Comparison of ENCODE assay signal across 16 mouse cellular contexts in the genomic region with DNA sequence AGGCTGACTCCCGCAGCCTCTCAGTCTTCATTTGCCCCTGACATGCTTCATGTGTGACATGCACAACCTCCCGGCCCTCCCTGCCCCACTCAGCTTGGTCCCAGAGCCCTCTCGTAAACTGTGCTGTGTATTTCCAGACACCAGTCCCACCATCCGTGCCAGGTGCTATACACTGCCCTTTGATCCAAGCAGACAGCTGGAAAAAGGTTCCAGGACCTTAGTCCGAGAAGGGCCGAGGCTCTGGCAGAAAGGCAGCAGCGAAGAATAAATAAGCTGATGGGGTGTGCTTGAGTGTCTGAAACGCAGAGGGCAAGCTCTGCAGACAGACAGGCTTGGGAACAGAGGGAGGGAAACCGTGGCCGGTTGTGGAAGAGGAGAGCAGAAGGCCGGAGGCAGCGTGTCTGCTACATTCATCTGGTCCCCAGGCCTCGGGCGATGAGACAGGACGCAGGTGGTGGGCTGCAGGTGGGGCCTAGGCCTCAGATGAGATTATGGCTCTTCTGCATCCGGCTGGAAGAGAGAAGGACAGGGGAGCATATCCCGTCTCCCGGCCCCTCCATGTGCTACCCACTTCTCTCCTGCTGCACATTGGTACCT. TPM values are rescaled to one million over a fixed set of nuclear protein-coding genes. Genes with fewer than 3 reads are reported as not detected.
DNase-seq lines count a peak whose midpoint lies in the region; ATAC-seq and TF ChIP-seq lines count a peak whose summit lies in the region.
"Had no signal": no experiment of that assay in that cellular context is flagged by ENCODE, and none has a peak within 500 bp of the region (broad histone marks: within the 10 kb centered on the region; RNA-seq: fewer than 3 reads in every experiment).

No protein-coding gene starts in this region.

- no peak for ATAC-seq in hindbrain, embryonic 15.5 days (ENCODE audit: low FRiP score, low read depth)
- no peak for ATAC-seq in midbrain, postnatal 0 days (ENCODE audit: low FRiP score)
- no peak for ATAC-seq in CD4-positive, CD25-positive, alpha-beta regulatory T cell, adult 4 months
- ATAC-seq: intestine, embryonic 15.5 days had no signal

- no peak for TF ChIP-seq CTCF in midbrain, postnatal 0 days (IDR thresholded peaks at IDR 0.05)

- H3K4me2 ChIP-seq in hindbrain, embryonic 15.5 days: peak overlapping the region; percentile 3; the same call in 1 of the 2 replicates
- H3K4me2 ChIP-seq in midbrain, postnatal 0 days (ENCODE audit: low read depth, low read length, poor library complexity, severe bottlenecking): no peak overlapping the region
- H3K4me2 ChIP-seq: intestine, embryonic 15.5 days had no signal

- peaks cover 47% of the 10 kb centered on the region for H3K4me1 ChIP-seq in hindbrain, embryonic 15.5 days (replicated peaks)
- H3K4me1 ChIP-seq in midbrain, postnatal 0 days (ENCODE audit: insufficient read depth, low read length): peaks cover 19% of the 10 kb centered on the region

- no peak overlapping the region for H3K4me3 ChIP-seq in hindbrain, embryonic 15.5 days
- H3K4me3 ChIP-seq in midbrain, postnatal 0 days (ENCODE audit: low read depth, low read length): no peak overlapping the region
- H3K4me3 ChIP-seq: erythroblast, embryonic 14.5 days; intestine, embryonic 15.5 days had no signal

- H3K36me3 ChIP-seq in hindbrain, embryonic 15.5 days: no peaks in the 10 kb centered on the region
- H3K36me3 ChIP-seq in midbrain, postnatal 0 days (ENCODE audit: insufficient read depth, low read length): peaks cover 5% of the 10 kb centered on the region; the same call in 1 of the 2 replicates
- H3K36me3 ChIP-seq: intestine, embryonic 15.5 days had no signal

- H3K9ac ChIP-seq in hindbrain, embryonic 15.5 days: peak overlapping the region; percentile 32
- H3K9ac ChIP-seq in midbrain, postnatal 0 days (replicated peaks; ENCODE audit: low read length, poor library complexity, severe bottlenecking): peak overlapping the region; percentile 19; the same call in 1 of the 2 replicates
- H3K9ac ChIP-seq: intestine, embryonic 15.5 days had no signal

- no peaks in the 10 kb centered on the region for H3K27me3 ChIP-seq in hindbrain, embryonic 15.5 days
- H3K27me3 ChIP-seq in midbrain, postnatal 0 days (ENCODE audit: insufficient read depth, low read length): no peaks in the 10 kb centered on the region

- DNase-seq in cerebellum, adult 9-11 months: peak; percentile 42
- no peak for DNase-seq in cerebellum, adult 11 months
- DNase-seq in kidney, postnatal 25 days: peak; percentile 25 to 64
- DNase-seq in kidney, adult 9 months: no peak
- DNase-seq in midbrain, postnatal 0 days (ENCODE audit: low spot score): peak; percentile 46
- no peak for DNase-seq in lung, adult 18-20 months
- DNase-seq: cerebellum, adult 9-10 months; gastrocnemius, postnatal 10 days; layer of hippocampus, adult 9-11 months; lung, postnatal 14 days had no signal

- WGBS in hindbrain, embryonic 15.5 days: 47% methylated on average over 18 of the region's 18 CpGs
- WGBS in midbrain, postnatal 0 days: 60% methylated on average over 15 of the region's 18 CpGs

- H3K9me3 ChIP-seq in hindbrain, embryonic 15.5 days: no peaks in the 10 kb centered on the region
- no peaks in the 10 kb centered on the region for H3K9me3 ChIP-seq in midbrain, postnatal 0 days (ENCODE audit: low read length)
- H3K9me3 ChIP-seq: intestine, embryonic 15.5 days had no signal

- H3K27ac ChIP-seq in hindbrain, embryonic 15.5 days (replicated peaks): peak overlapping the region; percentile 98
- peak overlapping the region; percentile 97 for H3K27ac ChIP-seq in midbrain, postnatal 0 days (ENCODE audit: low read depth, low read length)
- H3K27ac ChIP-seq: intestine, embryonic 15.5 days had no signal

RNA-seq across cellular contexts. Expression of a gene that starts 2.1 kb away (rescaled TPM):
- 33.9 and 37.5 TPM in 2 replicates for polyA plus RNA-seq in hindbrain, embryonic 15.5 days (2015; fragmentation: Nextera tagmentation; extraction: Ambion mirVana)
- 198 and 225 TPM in 2 replicates for total RNA-seq in midbrain, postnatal 0 days (2014; rRNA removed)
- polyA plus RNA-seq in midbrain, postnatal 0 days (2015; fragmentation: Nextera tagmentation; extraction: Ambion mirVana): 38.3 and 39.3 TPM in 2 replicates
- polyA plus RNA-seq in CD4-positive, CD25-positive, alpha-beta regulatory T cell, adult 4 months (2017; shearing (Covaris generic)): not detected

RNA-seq across cellular contexts. Expression of a gene that starts 8.3 kb away (rescaled TPM):
- 17.1 and 18.7 TPM in 2 replicates for polyA plus RNA-seq in hindbrain, embryonic 15.5 days (2015; fragmentation: Nextera tagmentation; extraction: Ambion mirVana)
- total RNA-seq in midbrain, postnatal 0 days (2014; rRNA removed): 67.4 and 74.4 TPM in 2 replicates
- 9.8 and 11.2 TPM in 2 replicates for polyA plus RNA-seq in midbrain, postnatal 0 days (2015; fragmentation: Nextera tagmentation; extraction: Ambion mirVana)
- polyA plus RNA-seq in CD4-positive, CD25-positive, alpha-beta regulatory T cell, adult 4 months (2017; shearing (Covaris generic)): under 1 TPM in 1 of 2 experiments, not detected in 1; 0.11 TPM
- total RNA-seq: monocyte, adult 5-6 weeks had no signal
- polyA plus RNA-seq: erythroblast, embryonic 14.5 days had no signal

RNA-seq across cellular contexts. Expression of a gene that starts 22.2 kb away (rescaled TPM):
- 0.14 and 0.32 TPM in 2 replicates for polyA plus RNA-seq in hindbrain, embryonic 15.5 days (2015; fragmentation: Nextera tagmentation; extraction: Ambion mirVana)
- 0.19 and 2.8 TPM in 2 replicates for total RNA-seq in midbrain, postnatal 0 days (2014; rRNA removed)
- polyA plus RNA-seq in midbrain, postnatal 0 days (2015; fragmentation: Nextera tagmentation; extraction: Ambion mirVana): 0.25 and 0.58 TPM in 2 replicates
- polyA plus RNA-seq in CD4-positive, CD25-positive, alpha-beta regulatory T cell, adult 4 months (2017; shearing (Covaris generic)): 100 to 1,000 TPM; 268 to 648 TPM
- polyA plus RNA-seq: erythroblast, embryonic 14.5 days had no signal

RNA-seq across cellular contexts. Expression of a gene that starts 25.8 kb away (rescaled TPM):
- 0.83 and 3.3 TPM in 2 replicates for polyA plus RNA-seq in hindbrain, embryonic 15.5 days (2015; fragmentation: Nextera tagmentation; extraction: Ambion mirVana)
- 0.52 and 0.66 TPM in 2 replicates for total RNA-seq in midbrain, postnatal 0 days (2014; rRNA removed)
- polyA plus RNA-seq in midbrain, postnatal 0 days (2015; fragmentation: Nextera tagmentation; extraction: Ambion mirVana): 0.23 and 1.1 TPM in 2 replicates
- polyA plus RNA-seq in CD4-positive, CD25-positive, alpha-beta regulatory T cell, adult 4 months (2017; shearing (Covaris generic)): not detected
- total RNA-seq: liver, adult 2 months; monocyte, adult 5-6 weeks had no signal
- polyA plus RNA-seq: erythroblast, embryonic 14.5 days; liver, adult 2 months had no signal

RNA-seq across cellular contexts. Expression of a gene that starts 36.5 kb away (rescaled TPM):
- polyA plus RNA-seq in hindbrain, embryonic 15.5 days (2015; fragmentation: Nextera tagmentation; extraction: Ambion mirVana): 35.3 and 44.0 TPM in 2 replicates
- 9.4 and 16.7 TPM in 2 replicates for total RNA-seq in midbrain, postnatal 0 days (2014; rRNA removed)
- 15.0 and 16.0 TPM in 2 replicates for polyA plus RNA-seq in midbrain, postnatal 0 days (2015; fragmentation: Nextera tagmentation; extraction: Ambion mirVana)
- 10 to 100 TPM in 1 of 2 experiments, 1 to 10 TPM in 1; 8.0 to 27.1 TPM for polyA plus RNA-seq in CD4-positive, CD25-positive, alpha-beta regulatory T cell, adult 4 months (2017; shearing (Covaris generic))
- total RNA-seq: monocyte, adult 5-6 weeks had no signal

Comparison
In these comparisons a context has a peak if more than half of its experiments do, and no peak if none do; other contexts are left out.
1. DNase-seq: peak in cerebellum, adult 9-11 months (single experiment), kidney, postnatal 25 days (2 of 2) and midbrain, postnatal 0 days (single experiment); none in cerebellum, adult 11 months (single experiment), kidney, adult 9 months (single experiment) and lung, adult 18-20 months (0 of 2).
2. RNA of a gene that starts 2.1 kb away (polyA plus RNA-seq): 38.3 to 39.3 TPM in midbrain, postnatal 0 days and 33.9 to 37.5 TPM in hindbrain, embryonic 15.5 days; not detected in CD4-positive, CD25-positive, alpha-beta regulatory T cell, adult 4 months; every median in the first group is over 10 times any median in the second.
3. RNA of a gene that starts 22.2 kb away (polyA plus RNA-seq): 268 to 648 TPM in CD4-positive, CD25-positive, alpha-beta regulatory T cell, adult 4 months; 0.14 to 0.32 TPM in hindbrain, embryonic 15.5 days and 0.25 to 0.58 TPM in midbrain, postnatal 0 days; every median in the first group is over 100 times any median in the second.